25 mouse cellular contexts compared by ENCODE assay signal in the genomic region with DNA sequence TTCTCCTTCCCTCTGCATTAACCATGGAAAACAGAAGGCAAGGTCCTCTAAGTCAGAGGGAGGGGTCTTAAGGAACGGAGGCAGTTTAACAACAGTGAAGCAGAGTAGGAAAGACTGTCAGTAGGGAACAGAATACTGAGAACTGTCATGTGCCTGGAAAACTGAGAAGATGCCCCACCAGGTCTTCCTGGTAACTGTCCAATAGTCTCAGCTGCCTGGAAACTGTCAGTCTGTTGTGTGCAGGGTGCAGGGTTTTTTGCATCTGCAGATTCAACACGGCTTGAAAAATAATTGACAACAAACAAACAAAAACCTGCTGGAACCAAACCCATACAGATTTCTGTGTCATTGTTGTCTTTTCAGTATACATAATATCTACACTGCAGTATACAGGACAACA.
"Had no signal": no experiment of that assay in that cellular context is flagged by ENCODE, and none has a peak within 500 bp of the region (broad histone marks: within the 10 kb centered on the region; RNA-seq: fewer than 3 reads in every experiment).

No protein-coding gene starts in this region.

- H3K4me3 ChIP-seq: kidney, embryonic 15.5 days; limb, embryonic 10.5 days; limb, embryonic 13.5 days; liver, embryonic 12.5 days; liver, embryonic 15.5 days; lung, embryonic 15.5 days; megakaryocyte, embryonic 14.5 days; neural tube, embryonic 12.5 days; neural tube, embryonic 15.5 days had no signal

- H3K4me2 ChIP-seq: kidney, embryonic 15.5 days; limb, embryonic 13.5 days; liver, embryonic 12.5 days; liver, embryonic 15.5 days; lung, embryonic 15.5 days; midbrain, embryonic 11.5 days; neural tube, embryonic 12.5 days; neural tube, embryonic 15.5 days had no signal

- H3K27me3 ChIP-seq: kidney, embryonic 15.5 days; limb, embryonic 13.5 days; liver, embryonic 12.5 days; liver, embryonic 15.5 days; lung, embryonic 15.5 days; megakaryocyte, embryonic 14.5 days; neural tube, embryonic 12.5 days; neural tube, embryonic 15.5 days had no signal

- DNase-seq: kidney, postnatal 10 days; kidney, postnatal 36 days; layer of hippocampus, postnatal 36 days; liver; lung, adult 18-20 months; lung, postnatal 10 days; lung, postnatal 36 days; midbrain, embryonic 14.5 days; right cerebral cortex, adult 18-20 months; right cerebral cortex, postnatal 14 days; right cerebral cortex, postnatal 4 days; thymus, adult 2 months; thymus, postnatal 14 days; thymus, postnatal 4 days had no signal

- H3K36me3 ChIP-seq: kidney, embryonic 15.5 days; limb, embryonic 10.5 days; limb, embryonic 13.5 days; liver, embryonic 12.5 days; liver, embryonic 15.5 days; lung, embryonic 15.5 days; neural tube, embryonic 12.5 days; neural tube, embryonic 15.5 days had no signal

- H3K27ac ChIP-seq: kidney, embryonic 15.5 days; limb, embryonic 10.5 days; limb, embryonic 13.5 days; lung, embryonic 15.5 days; neural tube, embryonic 12.5 days; neural tube, embryonic 15.5 days; stomach, postnatal 0 days had no signal

- ATAC-seq: liver, embryonic 12.5 days had no signal

- H3K9me3 ChIP-seq: kidney, embryonic 15.5 days; limb, embryonic 10.5 days; limb, embryonic 13.5 days; liver, embryonic 12.5 days; liver, embryonic 15.5 days; lung, embryonic 15.5 days; neural tube, embryonic 12.5 days; neural tube, embryonic 15.5 days had no signal

- H3K9ac ChIP-seq: kidney, embryonic 15.5 days; limb, embryonic 13.5 days; liver, embryonic 12.5 days; liver, embryonic 15.5 days; lung, embryonic 15.5 days; neural tube, embryonic 12.5 days; neural tube, embryonic 15.5 days had no signal

- H3K4me1 ChIP-seq: kidney, embryonic 15.5 days; limb, embryonic 10.5 days; limb, embryonic 13.5 days; lung, embryonic 15.5 days; megakaryocyte, embryonic 14.5 days; neural tube, embryonic 12.5 days; neural tube, embryonic 15.5 days had no signal
